In the genomic region with DNA sequence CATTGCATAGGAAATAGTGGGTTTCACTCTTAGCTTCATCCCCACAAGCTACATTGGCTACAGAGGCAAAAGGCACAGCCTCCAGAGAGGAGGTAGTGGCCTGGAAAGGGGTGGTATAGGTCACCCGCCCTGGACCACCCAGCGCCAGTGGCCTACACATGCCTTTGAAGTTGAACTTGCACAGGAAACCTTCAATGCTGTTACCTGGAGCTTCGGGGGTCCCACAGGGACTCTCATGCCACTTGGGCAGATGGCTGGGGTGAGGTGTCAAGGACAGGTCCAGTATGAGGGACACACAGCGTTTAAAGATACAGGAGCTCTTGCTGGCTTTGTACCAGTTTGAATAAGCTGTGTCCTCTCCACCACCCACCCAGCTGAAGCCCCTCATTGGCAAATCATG, we compare ENCODE assay signal across 7 mouse cellular contexts. TPM values are rescaled to one million over a fixed set of nuclear protein-coding genes. Genes with fewer than 3 reads are reported as not detected.
DNase-seq lines count a peak whose midpoint lies in the region; ATAC-seq and TF ChIP-seq lines count a peak whose summit lies in the region.

No protein-coding gene starts in this region.

- 82% methylated on average over 4 of the region's 4 CpGs for WGBS in embryonic facial prominence, embryonic 13.5 days
- 92% methylated on average over 4 of the region's 4 CpGs for WGBS in hindbrain, embryonic 15.5 days
- WGBS in macrophage (ENCODE audit: missing documents), result 0% methylated on average over 4 of the region's 4 CpGs

- no peaks in the 10 kb centered on the region for H3K4me1 ChIP-seq in embryonic facial prominence, embryonic 13.5 days
- H3K4me1 ChIP-seq in hindbrain, embryonic 15.5 days (replicated peaks), result no peaks in the 10 kb centered on the region

- no peaks in the 10 kb centered on the region; the same call in 1 of the 2 replicates for H3K27me3 ChIP-seq in embryonic facial prominence, embryonic 13.5 days
- no peaks in the 10 kb centered on the region for H3K27me3 ChIP-seq in hindbrain, embryonic 15.5 days

- intact Hi-C loops in left cerebral cortex, adult 2 months (cut with DNase I), result no loop called here
- intact Hi-C loops in left cerebral cortex, postnatal 4 days (cut with DNase I), result no loop called here

- peak overlapping the region; percentile 62; the same call in 1 of the 2 replicates for H3K27ac ChIP-seq in left cerebral cortex, adult 2 months
- H3K27ac ChIP-seq in embryonic facial prominence, embryonic 13.5 days, result 0 out of 2 replicates have a peak overlapping the region, but pooled peaks have one; percentile 55
- H3K27ac ChIP-seq in hindbrain, embryonic 15.5 days (replicated peaks), result peak overlapping the region; percentile 16; the same call in 1 of the 2 replicates
- H3K27ac ChIP-seq in macrophage, result peak overlapping the region; percentile 98

- H3K9me3 ChIP-seq in embryonic facial prominence, embryonic 13.5 days, result no peaks in the 10 kb centered on the region
- no peaks in the 10 kb centered on the region for H3K9me3 ChIP-seq in hindbrain, embryonic 15.5 days

- TF ChIP-seq CTCF in left cerebral cortex, adult 2 months (IDR thresholded peaks at IDR 0.05), result no peak

- no peak overlapping the region for H3K4me2 ChIP-seq in embryonic facial prominence, embryonic 13.5 days
- H3K4me2 ChIP-seq in hindbrain, embryonic 15.5 days, result no peak overlapping the region

- no peaks in the 10 kb centered on the region for H3K36me3 ChIP-seq in embryonic facial prominence, embryonic 13.5 days
- no peaks in the 10 kb centered on the region for H3K36me3 ChIP-seq in hindbrain, embryonic 15.5 days
- peaks cover 7% of the 10 kb centered on the region; the same call in 1 of the 2 replicates for H3K36me3 ChIP-seq in macrophage (ENCODE audit: inconsistent target)

- peak overlapping the region; percentile 49; the same call in 1 of the 2 replicates for H3K9ac ChIP-seq in embryonic facial prominence, embryonic 13.5 days
- no peak overlapping the region for H3K9ac ChIP-seq in hindbrain, embryonic 15.5 days

- peak overlapping the region; percentile 30 for H3K4me3 ChIP-seq in left cerebral cortex, adult 2 months
- H3K4me3 ChIP-seq in embryonic facial prominence, embryonic 13.5 days, result peak overlapping the region; percentile 17
- peak overlapping the region; percentile 4; the same call in 1 of the 2 replicates for H3K4me3 ChIP-seq in hindbrain, embryonic 15.5 days
- H3K4me3 ChIP-seq in macrophage (ENCODE audit: inconsistent target), result peak overlapping the region; percentile 80

- peaks cover 69% of the 10 kb centered on the region for H3K79me2 ChIP-seq in macrophage (ENCODE audit: inconsistent target)

- no peak for DNase-seq in left cerebral cortex, adult 2 months (ENCODE audit: extremely low spot score in 1 of 2, low spot score in 2 of 2)
- no peak for DNase-seq in left cerebral cortex, postnatal 4 days
- DNase-seq in gastrocnemius, postnatal 25 days, result no peak
- no peak for DNase-seq in right cerebral cortex, adult 2 months (ENCODE audit: low spot score in 2 of 2)

- ATAC-seq in embryonic facial prominence, embryonic 13.5 days (ENCODE audit: insufficient number of reproducible peaks, insufficient read depth, low FRiP score, low TSS enrichment, low read depth), result no peak
- no peak for ATAC-seq in hindbrain, embryonic 15.5 days (ENCODE audit: low FRiP score, low read depth)

RNA-seq across cellular contexts. Expression of a gene that starts 0.7 kb away (rescaled TPM):
- 1 to 10 TPM; 5.0 to 5.2 TPM for total RNA-seq in left cerebral cortex, adult 2 months (2021)
- total RNA-seq in left cerebral cortex, postnatal 4 days (2021), result 10 to 100 TPM; 24.7 to 26.9 TPM
- 8.0 and 9.7 TPM in 2 replicates for polyA plus RNA-seq in embryonic facial prominence, embryonic 13.5 days (2015; fragmentation: Nextera tagmentation; extraction: Ambion mirVana)
- 8.0 and 8.8 TPM in 2 replicates for polyA plus RNA-seq in hindbrain, embryonic 15.5 days (2015; fragmentation: Nextera tagmentation; extraction: Ambion mirVana)
- total RNA-seq in macrophage (2018; cell fraction: chromatin; rRNA removed), result 100 to 1,000 TPM in 15 of 26 experiments, 10 to 100 TPM in 11; 16.5 to 157 (median 107) TPM
- total RNA-seq in macrophage (2018; cell fraction: cytosol; rRNA removed), result 100 to 1,000 TPM; 154 to 389 (median 241) TPM
- 100 to 1,000 TPM in 25 of 26 experiments, 10 to 100 TPM in 1; 88.6 to 676 (median 368) TPM for total RNA-seq in macrophage (2018; cell fraction: nucleus; rRNA removed)
- 156 to 277 TPM (median 258 TPM) in 3 replicates for polyA plus RNA-seq in macrophage (2018)
- 10 to 100 TPM; 19.4 to 23.0 TPM for total RNA-seq in gastrocnemius, postnatal 25 days (2021)

RNA-seq across cellular contexts. Expression of a gene that starts 34.7 kb away (rescaled TPM):
- 10 to 100 TPM; 12.3 to 13.0 TPM for total RNA-seq in left cerebral cortex, adult 2 months (2021)
- total RNA-seq in left cerebral cortex, postnatal 4 days (2021), result 10 to 100 TPM; 12.8 to 12.9 TPM
- polyA plus RNA-seq in embryonic facial prominence, embryonic 13.5 days (2015; fragmentation: Nextera tagmentation; extraction: Ambion mirVana), result 8.5 and 9.9 TPM in 2 replicates
- polyA plus RNA-seq in hindbrain, embryonic 15.5 days (2015; fragmentation: Nextera tagmentation; extraction: Ambion mirVana), result 9.0 and 14.4 TPM in 2 replicates
- total RNA-seq in macrophage (2018; cell fraction: chromatin; rRNA removed), result 10 to 100 TPM in 8 of 26 experiments, 1 to 10 TPM in 17, under 1 TPM in 1; 0.67 to 27.2 (median 6.1) TPM
- total RNA-seq in macrophage (2018; cell fraction: cytosol; rRNA removed), result 10 to 100 TPM in 7 of 26 experiments, 1 to 10 TPM in 19; 1.1 to 16.1 (median 4.2) TPM
- 10 to 100 TPM in 14 of 26 experiments, 1 to 10 TPM in 12; 3.6 to 35.6 (median 10.9) TPM for total RNA-seq in macrophage (2018; cell fraction: nucleus; rRNA removed)
- polyA plus RNA-seq in macrophage (2018), result 3.9 to 10.3 TPM (median 4.0 TPM) in 3 replicates
- total RNA-seq in gastrocnemius, postnatal 25 days (2021), result 10 to 100 TPM; 16.6 to 19.5 TPM

RNA-seq across cellular contexts. Expression of a gene that starts 47.6 kb away (rescaled TPM):
- 10 to 100 TPM; 33.7 to 34.9 TPM for total RNA-seq in left cerebral cortex, adult 2 months (2021)
- 10 to 100 TPM; 19.7 to 21.2 TPM for total RNA-seq in left cerebral cortex, postnatal 4 days (2021)
- 2.0 and 2.3 TPM in 2 replicates for polyA plus RNA-seq in embryonic facial prominence, embryonic 13.5 days (2015; fragmentation: Nextera tagmentation; extraction: Ambion mirVana)
- polyA plus RNA-seq in hindbrain, embryonic 15.5 days (2015; fragmentation: Nextera tagmentation; extraction: Ambion mirVana), result 3.9 and 4.4 TPM in 2 replicates
- total RNA-seq in macrophage (2018; cell fraction: chromatin; rRNA removed), result not detected
- total RNA-seq in macrophage (2018; cell fraction: cytosol; rRNA removed), result not detected
- not detected for total RNA-seq in macrophage (2018; cell fraction: nucleus; rRNA removed)
- polyA plus RNA-seq in macrophage (2018), result not detected in 3 replicates
- under 1 TPM; 0.18 to 0.19 TPM for total RNA-seq in gastrocnemius, postnatal 25 days (2021)

Comparison
In these comparisons a context has a peak if more than half of its experiments do, and no peak if none do; other contexts are left out.
1. H3K27ac ChIP-seq: peak in every context shown above with its lines; median percentile 98 in macrophage; 62 in left cerebral cortex, adult 2 months; 55 in embryonic facial prominence, embryonic 13.5 days; 16 in hindbrain, embryonic 15.5 days.
2. H3K4me3 ChIP-seq: peak in every context shown above with its lines; median percentile 80 in macrophage; 30 in left cerebral cortex, adult 2 months; 17 in embryonic facial prominence, embryonic 13.5 days; 4 in hindbrain, embryonic 15.5 days.
3. RNA of a gene that starts 47.6 kb away (total RNA-seq): 33.7 to 34.9 TPM in left cerebral cortex, adult 2 months and 19.7 to 21.2 TPM in left cerebral cortex, postnatal 4 days; 0.18 to 0.19 TPM in gastrocnemius, postnatal 25 days; every median in the first group is over 10 times any median in the second.